Mouse (Mus musculus): ENCODE measurements around the gene Mip. TPM values are rescaled to one million over a fixed set of nuclear protein-coding genes. Genes with fewer than 3 reads are reported as not detected.
A peak's percentile ranks its signal among the peaks of the same experiment; 100 is the strongest.

Gene Mip
- polyA plus RNA-seq (2014; fragmentation: Nextera tagmentation; extraction: Ambion mirVana): 0.21 TPM in 1 of 2 replicates, not detected in the other

GRCm38 (mm10) chr10:128225538-128225937 lies at the start of gene Mip:
Gene Mip, plus strand, starts transcription at chr10:128225838.
- Histone ChIP-seq H3K27me3 (ENCODE audit: control insufficient read depth, insufficient read depth, low read length) (no peaks in the 10 kb centered on the region), H3K4me1 (replicated peaks; ENCODE audit: control insufficient read depth, insufficient read depth, low read length) (no peaks in the 10 kb centered on the region), H3K4me2 (replicated peaks) (no peak within 1 kb of the TSS), H3K27ac (no peak within 1 kb of the TSS), H3K36me3 (replicated peaks; ENCODE audit: control insufficient read depth, insufficient read depth) (no peaks in the 10 kb centered on the region), H3K9ac (no peak within 1 kb of the TSS), H3K4me3 (replicated peaks; ENCODE audit: low read length) (no peak within 1 kb of the TSS), H3K9me3 (ENCODE audit: control insufficient read depth, low read length) (no peaks in the 10 kb centered on the region)
- WGBS: 49% methylated on average over 4 of the region's 4 CpGs
- ATAC-seq (ENCODE audit: low FRiP score) (no peak), DNase-seq (ENCODE audit: low spot score) (no peak)

- DNase-seq (ENCODE audit: low spot score) (peak; percentile 85), ATAC-seq (ENCODE audit: low FRiP score) (peak; percentile 84)
- WGBS: under 1% methylated on average over 17 of the region's 17 CpGs
- H3K27ac ChIP-seq: peak overlapping the region; percentile 33
- no peaks in the 10 kb centered on the region for H3K36me3 ChIP-seq (replicated peaks; ENCODE audit: control insufficient read depth, insufficient read depth)
- peak overlapping the region; percentile 58 for H3K9ac ChIP-seq
- no peaks in the 10 kb centered on the region for H3K27me3 ChIP-seq (ENCODE audit: control insufficient read depth, insufficient read depth, low read length)
- peak overlapping the region; percentile 64 for H3K4me2 ChIP-seq (replicated peaks)
- peak overlapping the region; percentile 41 for H3K4me3 ChIP-seq (replicated peaks; ENCODE audit: low read length)
- H3K9me3 ChIP-seq (ENCODE audit: control insufficient read depth, low read length): no peaks in the 10 kb centered on the region
- H3K4me1 ChIP-seq (replicated peaks; ENCODE audit: control insufficient read depth, insufficient read depth, low read length): peaks cover 11% of the 10 kb centered on the region
These were observed 49.5 kb upstream of the Mip start for GRCm38 (mm10) chr10:128175996-128176755.

GRCm38 (mm10) chr10:128177316-128177715 lies 48.3 kb upstream of the Mip start:
- Histone ChIP-seq H3K4me2 (replicated peaks) (no peak overlapping the region), H3K9ac (no peak overlapping the region), H3K27ac (no peak overlapping the region), H3K36me3 (replicated peaks; ENCODE audit: control insufficient read depth, insufficient read depth) (no peaks in the 10 kb centered on the region), H3K27me3 (ENCODE audit: control insufficient read depth, insufficient read depth, low read length) (no peaks in the 10 kb centered on the region), H3K4me3 (replicated peaks; ENCODE audit: low read length) (no peak overlapping the region), H3K9me3 (ENCODE audit: control insufficient read depth, low read length) (no peaks in the 10 kb centered on the region), H3K4me1 (replicated peaks; ENCODE audit: control insufficient read depth, insufficient read depth, low read length) (peaks cover 11% of the 10 kb centered on the region)
- ATAC-seq (ENCODE audit: low FRiP score): no peak
- WGBS: 89% methylated on average over 4 of the region's 4 CpGs
- DNase-seq (ENCODE audit: low spot score): no peak

GRCm38 (mm10) chr10:128179989-128180388 lies 45.6 kb upstream of the Mip start, which contains the start of gene Rbms2:
Gene Rbms2, minus strand, starts transcription at chr10:128180297.
- H3K36me3 ChIP-seq (replicated peaks; ENCODE audit: control insufficient read depth, insufficient read depth): no peaks in the 10 kb centered on the region
- peaks cover 11% of the 10 kb centered on the region for H3K4me1 ChIP-seq (replicated peaks; ENCODE audit: control insufficient read depth, insufficient read depth, low read length)
- H3K4me3 ChIP-seq (replicated peaks; ENCODE audit: low read length): no peak within 1 kb of the TSS
- peak within 1 kb of the TSS; percentile 20; the same call in 1 of the 2 replicates for H3K9ac ChIP-seq
- H3K4me2 ChIP-seq (replicated peaks): peak within 1 kb of the TSS; percentile 19
- no peak for DNase-seq (ENCODE audit: low spot score)
- no peaks in the 10 kb centered on the region for H3K9me3 ChIP-seq (ENCODE audit: control insufficient read depth, low read length)
- H3K27ac ChIP-seq: no peak within 1 kb of the TSS; the same call in 1 of the 2 replicates
- no peaks in the 10 kb centered on the region for H3K27me3 ChIP-seq (ENCODE audit: control insufficient read depth, insufficient read depth, low read length)
- WGBS: 4% methylated on average over 6 of the region's 6 CpGs
- no peak for ATAC-seq (ENCODE audit: low FRiP score)

GRCm38 (mm10) chr10:128184296-128184695 lies 41.3 kb upstream of the Mip start:
- no peak overlapping the region for H3K27ac ChIP-seq
- DNase-seq (ENCODE audit: low spot score) (no peak), ATAC-seq (ENCODE audit: low FRiP score) (no peak)
- H3K4me1 ChIP-seq (replicated peaks; ENCODE audit: control insufficient read depth, insufficient read depth, low read length): no peaks in the 10 kb centered on the region
- H3K27me3 ChIP-seq (ENCODE audit: control insufficient read depth, insufficient read depth, low read length): no peaks in the 10 kb centered on the region
- H3K9me3 ChIP-seq (ENCODE audit: control insufficient read depth, low read length): no peaks in the 10 kb centered on the region
- no peak overlapping the region for H3K4me2 ChIP-seq (replicated peaks)
- H3K9ac ChIP-seq: no peak overlapping the region
- H3K36me3 ChIP-seq (replicated peaks; ENCODE audit: control insufficient read depth, insufficient read depth): no peaks in the 10 kb centered on the region
- H3K4me3 ChIP-seq (replicated peaks; ENCODE audit: low read length): no peak overlapping the region
- WGBS: 85% methylated on average over 2 of the region's 2 CpGs

- no peak for DNase-seq (ENCODE audit: low spot score)
- Histone ChIP-seq H3K4me2 (replicated peaks) (no peak overlapping the region), H3K9ac (no peak overlapping the region), H3K36me3 (replicated peaks; ENCODE audit: control insufficient read depth, insufficient read depth) (no peaks in the 10 kb centered on the region), H3K27ac (no peak overlapping the region), H3K4me1 (replicated peaks; ENCODE audit: control insufficient read depth, insufficient read depth, low read length) (no peaks in the 10 kb centered on the region), H3K9me3 (ENCODE audit: control insufficient read depth, low read length) (no peaks in the 10 kb centered on the region), H3K27me3 (ENCODE audit: control insufficient read depth, insufficient read depth, low read length) (no peaks in the 10 kb centered on the region), H3K4me3 (replicated peaks; ENCODE audit: low read length) (no peak overlapping the region)
- ATAC-seq (ENCODE audit: low FRiP score): no peak
- WGBS: 73% methylated on average over 6 of the region's 6 CpGs
These were observed 40.2 kb upstream of the Mip start for GRCm38 (mm10) chr10:128185277-128185940.

GRCm38 (mm10) chr10:128185959-128186358 lies 39.7 kb upstream of the Mip start:
- WGBS: 59% methylated on average over 2 of the region's 2 CpGs
- Histone ChIP-seq H3K4me2 (replicated peaks) (no peak overlapping the region), H3K4me3 (replicated peaks; ENCODE audit: low read length) (no peak overlapping the region), H3K4me1 (replicated peaks; ENCODE audit: control insufficient read depth, insufficient read depth, low read length) (no peaks in the 10 kb centered on the region), H3K27ac (no peak overlapping the region), H3K27me3 (ENCODE audit: control insufficient read depth, insufficient read depth, low read length) (no peaks in the 10 kb centered on the region), H3K9me3 (ENCODE audit: control insufficient read depth, low read length) (no peaks in the 10 kb centered on the region), H3K9ac (no peak overlapping the region), H3K36me3 (replicated peaks; ENCODE audit: control insufficient read depth, insufficient read depth) (no peaks in the 10 kb centered on the region)
- DNase-seq (ENCODE audit: low spot score): peak; percentile 85
- no peak for ATAC-seq (ENCODE audit: low FRiP score)

- no peaks in the 10 kb centered on the region for H3K4me1 ChIP-seq (replicated peaks; ENCODE audit: control insufficient read depth, insufficient read depth, low read length)
- no peaks in the 10 kb centered on the region for H3K36me3 ChIP-seq (replicated peaks; ENCODE audit: control insufficient read depth, insufficient read depth)
- H3K27me3 ChIP-seq (ENCODE audit: control insufficient read depth, insufficient read depth, low read length): no peaks in the 10 kb centered on the region
- 65% methylated on average over 5 of the region's 5 CpGs for WGBS
- ATAC-seq (ENCODE audit: low FRiP score) (no peak), DNase-seq (ENCODE audit: low spot score) (no peak)
- H3K27ac ChIP-seq: no peak overlapping the region
- H3K9me3 ChIP-seq (ENCODE audit: control insufficient read depth, low read length): no peaks in the 10 kb centered on the region
- no peak overlapping the region for H3K4me3 ChIP-seq (replicated peaks; ENCODE audit: low read length)
- H3K4me2 ChIP-seq (replicated peaks): no peak overlapping the region
- H3K9ac ChIP-seq: no peak overlapping the region
These were observed 38.4 kb upstream of the Mip start for GRCm38 (mm10) chr10:128187181-128187605.

- Histone ChIP-seq H3K9me3 (ENCODE audit: control insufficient read depth, low read length) (no peaks in the 10 kb centered on the region), H3K9ac (no peak overlapping the region), H3K4me2 (replicated peaks) (no peak overlapping the region), H3K27me3 (ENCODE audit: control insufficient read depth, insufficient read depth, low read length) (no peaks in the 10 kb centered on the region), H3K36me3 (replicated peaks; ENCODE audit: control insufficient read depth, insufficient read depth) (no peaks in the 10 kb centered on the region), H3K4me1 (replicated peaks; ENCODE audit: control insufficient read depth, insufficient read depth, low read length) (no peaks in the 10 kb centered on the region), H3K4me3 (replicated peaks; ENCODE audit: low read length) (no peak overlapping the region), H3K27ac (no peak overlapping the region)
- peak; percentile 91 for DNase-seq (ENCODE audit: low spot score)
- ATAC-seq (ENCODE audit: low FRiP score): no peak; the same call in 1 of the 2 replicates
- 54% methylated on average over 2 of the region's 2 CpGs for WGBS
These were observed 37.3 kb upstream of the Mip start for GRCm38 (mm10) chr10:128188242-128188877.

Data from hindbrain, embryonic 14.5 days (tissue).